Mouse (Mus musculus) MN1 (cell line): ENCODE measurements around the gene Syn3.
"Not testable (repeated sequence)": the region's sequence is repeated elsewhere in the genome, so short reads cannot be mapped to it uniquely, and the experiment has no call there.

Experiments
- DNase-seq: peaks from one replicate; pipeline ENCODE4 v3.0.0-alpha.2; 2016; ENCODE audit warnings: low spot score

The Syn3 gene

DNA sequence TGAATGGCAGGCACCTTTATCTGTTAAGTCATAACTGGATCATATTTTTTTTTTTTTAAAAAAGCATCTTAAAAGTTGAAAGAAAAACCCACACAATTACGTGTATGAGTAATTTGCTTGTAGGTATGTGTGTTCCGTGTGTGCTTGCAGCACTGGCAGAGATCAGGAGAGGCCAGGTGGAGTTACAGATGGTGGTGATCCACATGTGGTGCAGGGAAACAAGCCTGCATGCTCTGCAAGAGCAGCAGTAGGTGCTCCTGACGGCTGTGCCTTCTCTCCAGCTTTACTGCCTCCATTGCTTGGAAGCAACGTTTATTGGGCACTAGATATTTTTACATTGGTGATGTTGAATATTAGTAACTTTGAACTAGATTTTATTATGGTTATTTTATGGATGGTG lies 455.0 kb downstream of the Syn3 start:
- DNase-seq, result no peak

DNA sequence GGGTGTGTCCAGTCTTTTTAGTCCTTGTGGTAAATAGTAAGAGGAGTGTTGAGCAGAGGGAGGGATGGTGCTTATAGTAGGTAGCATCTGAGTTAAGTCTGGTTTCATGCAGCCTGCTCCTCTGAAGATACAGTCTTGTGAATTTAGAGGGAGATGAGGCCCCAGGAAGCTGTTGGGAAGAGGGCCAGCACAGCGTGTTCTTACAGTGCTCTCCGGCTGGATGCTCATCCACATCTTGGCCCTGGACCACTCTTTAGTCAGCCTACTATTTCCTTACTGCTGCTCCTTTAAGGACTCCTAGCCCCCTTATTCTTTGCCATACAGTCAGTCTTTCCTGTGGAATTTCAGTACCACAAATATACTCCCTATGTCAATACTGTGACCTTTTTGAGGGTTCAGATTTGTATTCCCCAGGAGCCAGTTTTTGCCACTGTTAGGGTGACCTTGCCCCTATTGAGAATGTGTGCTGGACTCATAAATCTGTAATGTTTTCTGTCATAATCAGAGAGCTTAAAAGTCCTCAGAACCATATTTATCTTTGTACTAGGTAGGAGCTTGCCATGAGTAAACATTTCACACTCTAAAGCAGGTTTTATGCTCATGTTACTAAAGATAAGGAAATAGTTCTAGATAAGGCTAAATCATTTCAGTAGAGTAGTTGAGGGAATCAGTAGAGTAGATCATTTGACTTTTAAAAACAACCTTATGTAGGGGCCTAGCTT lies 464.5 kb downstream of the Syn3 start:
- DNase-seq, result no peak

- DNase-seq, result no peak
These were observed 466.2 kb downstream of the Syn3 start for GRCm38 (mm10) chr10:86032517-86032916.

- no peak for DNase-seq
These were observed 468.0 kb downstream of the Syn3 start for GRCm38 (mm10) chr10:86030743-86031142.

- not testable (repeated sequence) for DNase-seq
These were observed 471.9 kb downstream of the Syn3 start for GRCm38 (mm10) chr10:86026807-86027206.

DNA sequence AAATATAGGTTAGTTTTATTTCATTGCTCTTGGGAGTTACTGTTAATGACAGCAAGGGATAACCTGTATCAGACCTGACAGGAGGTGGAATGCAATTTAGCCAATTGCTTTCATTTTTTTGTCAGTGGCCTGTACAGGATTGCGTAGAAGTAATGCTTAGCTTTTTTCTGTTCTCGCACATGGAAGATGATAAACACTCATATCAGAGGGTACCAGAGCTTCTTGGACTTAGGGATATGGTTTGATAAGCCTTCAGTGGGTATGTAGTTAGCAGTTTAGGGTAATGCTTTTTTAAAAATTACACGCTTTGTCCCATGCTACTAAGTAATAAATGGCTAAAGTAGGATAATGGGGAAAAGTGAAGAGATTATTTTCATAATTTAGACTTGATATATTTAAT lies 472.3 kb downstream of the Syn3 start:
- DNase-seq, result no peak

DNA sequence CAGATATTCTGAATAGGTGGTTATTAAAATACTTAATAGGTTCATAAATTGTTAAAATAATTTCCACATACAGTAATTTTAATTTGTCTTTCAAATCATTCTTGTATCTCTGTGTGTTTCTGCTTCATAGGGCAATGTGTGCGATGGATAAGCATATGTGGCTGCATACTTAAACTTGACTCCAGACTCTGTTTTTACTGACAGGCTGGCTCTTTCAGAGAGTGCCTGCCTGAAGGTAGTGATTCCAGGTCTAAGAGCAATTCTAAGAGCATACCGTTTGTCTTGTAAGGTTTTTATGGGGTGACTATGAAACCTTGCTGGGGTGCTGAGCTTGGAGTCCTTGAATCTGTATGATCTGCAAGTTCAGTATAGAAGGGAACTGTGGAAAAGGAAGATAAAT lies 472.8 kb downstream of the Syn3 start:
- no peak for DNase-seq

DNA sequence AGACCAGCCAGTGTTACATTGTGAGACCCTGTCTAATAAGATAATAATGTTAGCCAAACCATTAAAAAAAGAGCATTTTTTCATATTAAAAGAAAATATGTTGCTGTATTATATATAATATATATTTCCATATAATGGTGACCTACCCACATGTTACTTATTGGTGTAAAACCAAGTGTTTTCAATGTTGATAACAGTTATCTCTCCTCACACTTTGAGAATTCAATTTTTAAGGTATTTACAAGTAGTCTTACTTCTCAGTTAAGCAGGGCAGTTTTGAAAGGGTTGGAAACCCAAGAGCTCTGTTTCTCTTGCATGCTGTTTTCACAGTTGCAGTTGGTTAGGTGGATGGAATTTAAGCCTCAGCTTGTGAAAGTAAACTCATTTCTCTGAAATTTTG lies 475.5 kb downstream of the Syn3 start:
- DNase-seq, result no peak

GRCm38 (mm10) chr10:86022474-86022816 lies 476.3 kb downstream of the Syn3 start:
- no peak for DNase-seq

DNA sequence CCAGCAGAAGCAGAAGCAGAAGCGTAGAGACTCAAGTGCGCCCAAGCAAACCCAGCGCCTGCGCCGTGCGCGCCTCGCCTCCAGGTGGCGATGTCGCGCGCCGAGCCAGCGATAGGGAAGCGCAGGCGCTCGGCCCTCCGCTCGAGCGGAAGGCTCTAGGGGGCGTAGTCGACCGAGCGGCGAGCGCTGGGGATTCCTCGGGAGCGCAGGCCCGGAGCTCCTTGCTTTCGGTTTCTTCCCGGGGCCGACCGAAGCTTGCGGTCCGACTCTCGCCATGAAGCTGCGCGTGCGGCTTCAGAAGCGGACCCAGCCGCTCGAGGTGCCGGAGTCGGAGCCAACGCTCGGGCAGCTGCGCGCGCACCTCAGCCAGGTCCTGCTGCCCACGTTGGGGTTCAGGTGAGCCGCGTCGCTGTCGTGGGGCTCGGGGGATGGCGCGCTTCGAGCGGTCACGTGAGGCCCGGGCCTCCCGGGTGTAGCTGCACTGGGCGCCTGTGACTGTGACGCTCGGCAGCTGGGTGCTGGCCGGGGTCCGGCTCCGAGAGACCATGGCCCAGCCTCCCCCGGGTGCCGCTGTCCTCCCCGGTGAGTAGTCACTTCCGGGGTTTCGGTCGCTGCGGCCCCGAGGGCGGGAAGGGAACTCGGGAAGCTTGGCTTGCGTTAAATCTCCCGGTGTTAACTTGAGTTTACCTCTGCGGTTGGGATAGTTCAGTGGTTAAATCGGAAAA lies 476.8 kb downstream of the Syn3 start, which contains the start of gene Fbxo7:
Gene Fbxo7, plus strand, starts transcription at position 224 of the 725 bp plus-strand sequence.
- peak; percentile 96 for DNase-seq

GRCm38 (mm10) chr10:86021408-86021748 lies 477.3 kb downstream of the Syn3 start:
- DNase-seq, result no peak

DNA sequence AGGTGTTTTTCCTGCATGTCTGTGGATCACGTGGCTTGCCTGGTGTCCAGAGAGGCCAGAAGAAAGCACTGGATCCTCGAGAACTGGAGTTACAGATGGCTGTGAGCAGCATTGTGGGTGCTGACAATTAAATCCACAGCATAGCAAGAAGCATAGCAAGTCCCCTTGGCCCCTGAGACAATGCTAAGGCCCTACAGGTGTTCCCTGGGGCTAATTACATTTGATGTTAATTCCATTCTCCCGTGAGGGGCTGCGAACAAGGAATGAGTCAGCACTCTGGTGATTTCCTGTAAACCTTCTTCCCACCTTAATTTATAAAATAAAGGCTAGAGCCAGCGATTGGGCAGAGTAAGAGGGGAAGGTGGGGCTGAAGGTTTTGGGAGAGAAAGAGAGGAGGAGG lies 479.9 kb downstream of the Syn3 start:
- no peak for DNase-seq

GRCm38 (mm10) chr10:86017781-86018180 lies 480.9 kb downstream of the Syn3 start:
- DNase-seq, result no peak

DNA sequence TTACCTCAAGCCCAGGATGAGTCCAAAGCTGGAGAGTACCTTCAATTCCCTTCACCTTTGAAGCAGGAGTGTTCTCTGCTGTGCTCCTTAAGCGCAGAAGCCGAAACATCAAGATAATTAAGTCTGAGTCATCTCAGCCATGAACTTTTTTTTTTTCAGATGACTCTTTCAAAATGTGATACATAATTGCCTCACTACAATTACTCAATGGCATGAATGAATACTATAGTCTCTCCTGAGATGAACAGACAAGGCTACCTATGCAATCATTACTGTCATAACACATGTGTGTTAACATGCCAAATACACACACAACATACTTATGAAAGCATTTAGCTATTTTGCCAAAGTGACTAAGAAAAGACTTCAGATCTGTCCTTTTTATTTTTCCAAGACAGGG lies 486.9 kb downstream of the Syn3 start, which contains the start of gene Bpifc:
Gene Bpifc, minus strand, starts transcription at position 115 of the 400 bp plus-strand sequence.
- peak; percentile 42 for DNase-seq

DNA sequence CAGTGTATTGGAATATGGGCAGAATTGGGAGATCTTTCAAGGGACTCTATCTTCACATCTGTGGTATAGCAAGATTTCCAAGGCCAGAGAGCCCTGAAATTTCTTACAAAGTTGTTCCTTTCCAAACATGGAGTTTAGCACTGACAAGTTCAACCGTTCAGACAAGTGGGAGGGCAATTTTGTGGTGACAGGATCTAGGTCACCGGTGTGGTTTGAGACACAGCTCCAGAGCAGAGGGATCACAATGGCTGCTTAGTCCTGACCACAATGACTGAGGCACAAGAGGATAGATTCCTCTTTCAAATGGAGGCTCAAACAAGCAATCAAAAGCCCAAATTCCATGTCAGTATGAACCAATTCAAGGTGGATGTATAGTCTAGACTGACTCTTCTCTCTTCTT lies 487.5 kb downstream of the Syn3 start:
- no peak for DNase-seq

DNA sequence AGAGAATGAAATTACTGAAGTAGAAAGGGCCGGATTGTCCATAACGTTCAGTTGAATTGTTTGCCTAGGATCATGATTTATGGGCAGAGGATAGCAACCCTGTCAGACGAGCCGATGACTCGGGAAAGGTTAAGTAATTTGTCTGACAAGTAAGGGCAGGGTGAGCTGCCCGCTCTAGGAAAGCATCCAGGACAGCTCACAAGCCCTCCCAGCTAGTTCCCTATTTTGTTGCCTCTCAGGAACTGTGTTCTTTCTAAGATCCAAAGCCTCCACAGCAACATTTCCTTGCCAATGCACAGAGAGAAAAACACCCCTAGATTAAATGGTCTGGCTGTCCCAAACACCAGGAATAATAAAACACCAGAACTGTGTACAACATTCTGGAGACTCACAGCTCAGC lies 488.1 kb downstream of the Syn3 start:
- DNase-seq, result peak; percentile 37

DNA sequence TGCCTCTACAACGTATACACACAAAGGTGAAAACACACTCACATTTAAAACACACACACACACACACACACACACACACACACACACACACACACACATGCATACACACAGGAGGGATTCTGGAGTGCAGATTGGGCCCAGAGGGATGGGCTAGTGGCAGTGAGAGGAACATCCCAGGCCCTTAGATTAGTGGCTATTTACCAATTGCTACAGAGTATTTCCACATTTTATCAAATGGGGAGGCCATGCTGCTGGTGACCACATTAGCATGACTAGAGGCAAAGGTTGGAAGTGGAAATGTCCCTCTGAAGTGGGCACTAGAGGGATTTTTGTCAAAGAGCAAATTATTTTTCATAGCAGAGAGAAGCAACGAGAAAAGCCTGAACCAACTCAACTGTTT lies 489.0 kb downstream of the Syn3 start:
- DNase-seq, result no peak

- DNase-seq, result no peak
These were observed 492.2 kb downstream of the Syn3 start for GRCm38 (mm10) chr10:86006455-86006854.
